Mouse (Mus musculus) neural tube, postnatal 0 days (tissue): Measurements from ENCODE around the gene Kmt2a. TPM values are rescaled to one million over a fixed set of nuclear protein-coding genes. Genes with fewer than 3 reads are reported as not detected.

Experiments used
- polyA plus RNA-seq: library from polyadenylated mRNA; unstranded; fragments of >200 nt; fragmentation: Nextera tagmentation; extraction: Ambion mirVana; gene quantifications from 2 replicates; pipeline ENCODE4 v1.2.1, GENCODE M21; 2015

Kmt2a gene
- 19.6 and 21.4 TPM in 2 replicates for polyA plus RNA-seq

GRCm38 (mm10) chr9:44881221-44881871 lies at the start of gene Kmt2a:
Gene Kmt2a (minus strand): TSS chr9:44881296.

DNA sequence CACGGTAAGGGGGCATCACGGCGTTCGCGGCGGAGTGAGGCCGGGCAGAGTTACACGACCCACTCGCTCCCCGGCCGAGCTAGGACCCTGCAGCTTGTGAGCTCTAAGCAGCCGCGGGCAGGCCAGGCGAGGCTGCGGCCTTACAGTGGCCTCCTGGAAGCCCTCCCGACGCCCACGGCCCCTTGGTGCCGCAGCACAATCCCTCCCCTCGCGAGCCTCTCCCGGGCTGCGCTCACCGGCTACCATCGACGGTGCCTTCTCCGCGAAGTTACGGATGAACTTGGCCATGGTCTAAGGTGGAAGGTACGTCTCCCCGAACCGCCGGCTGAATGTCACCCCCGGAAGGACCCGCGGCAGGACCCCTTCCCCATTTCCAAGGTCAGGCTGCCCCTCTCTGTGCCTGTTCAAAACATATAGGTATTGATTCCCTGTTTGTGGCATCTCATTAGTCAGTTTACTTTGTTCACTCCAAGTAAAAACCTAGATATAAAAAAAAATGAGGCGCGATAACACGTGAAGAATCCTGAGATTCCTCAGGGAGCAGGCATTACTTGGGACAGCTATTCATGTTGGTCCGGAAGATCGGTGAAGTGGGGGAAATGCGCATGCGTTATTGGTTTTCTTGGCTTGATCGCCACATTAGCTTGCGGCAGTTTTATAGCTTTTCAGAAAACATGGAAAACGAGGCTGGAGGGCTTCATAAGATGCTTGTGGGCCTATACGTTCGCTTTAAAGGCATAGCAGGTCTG lies 39.5 kb upstream of the Kmt2a start, which contains the start of gene Atp5l:
Atp5l (minus strand) TSS at position 369 of the 749 bp plus-strand sequence.

GRCm38 (mm10) chr9:44802808-44803450 lies 78.2 kb downstream of the Kmt2a start, which contains the start of gene Ttc36:
Gene Ttc36 (minus strand): TSS chr9:44803072.

GRCm38 (mm10) chr9:44799102-44799957 lies 81.8 kb downstream of the Kmt2a start, which contains the start of gene Tmem25:
Gene Tmem25 (minus strand): TSS chr9:44799307.

GRCm38 (mm10) chr9:44767101-44768028 lies 113.7 kb downstream of the Kmt2a start, which contains the start of the genes Arcn1 and Ift46:
Gene Arcn1 (minus strand): TSS chr9:44767845.
Gene Ift46 (plus strand): TSS chr9:44767908.

Other genes with a start within 250 kb of the Kmt2a start
- not detected in 2 replicates for gene Treh, start 208.1 kb downstream of the Kmt2a start, polyA plus RNA-seq
- 30.8 and 33.2 TPM in 2 replicates for gene Phldb1, start 146.1 kb downstream of the Kmt2a start, polyA plus RNA-seq
- 91.7 and 95.7 TPM in 2 replicates for gene Arcn1, start 113.5 kb downstream of the Kmt2a start, polyA plus RNA-seq
- 144 and 145 TPM in 2 replicates for gene Ift46, start 113.4 kb downstream of the Kmt2a start, polyA plus RNA-seq
- 32.5 and 36.8 TPM in 2 replicates for gene Tmem25, start 82.0 kb downstream of the Kmt2a start, polyA plus RNA-seq
- gene Ttc36, start 78.2 kb downstream of the Kmt2a start, polyA plus RNA-seq = 0.41 and 1.0 TPM in 2 replicates
- gene Atp5l, start 39.4 kb upstream of the Kmt2a start, polyA plus RNA-seq = 999 and 1,059 TPM in 2 replicates
- 22.2 and 27.8 TPM in 2 replicates for gene Ube4a, start 84.3 kb upstream of the Kmt2a start, polyA plus RNA-seq
- not detected in 2 replicates for gene Cd3g, start 99.1 kb upstream of the Kmt2a start, polyA plus RNA-seq
- not detected in 2 replicates for gene Cd3d, start 100.5 kb upstream of the Kmt2a start, polyA plus RNA-seq
- gene Cd3e, start 128.3 kb upstream of the Kmt2a start, polyA plus RNA-seq = 0.21 TPM in 1 of 2 replicates, not detected in the other
- 1.9 and 4.5 TPM in 2 replicates for gene Mpzl2, start 158.5 kb upstream of the Kmt2a start, polyA plus RNA-seq
- gene Mpzl3, start 173.9 kb upstream of the Kmt2a start, polyA plus RNA-seq = 1.2 and 1.3 TPM in 2 replicates
- 0.34 and 0.39 TPM in 2 replicates for gene Jaml, start 197.9 kb upstream of the Kmt2a start, polyA plus RNA-seq
- gene Scn2b, start 236.5 kb upstream of the Kmt2a start, polyA plus RNA-seq = 13.2 and 14.0 TPM in 2 replicates